ENCODE assay signal across 14 mouse cellular contexts in genomic region chr6:120542061-120542460, GRCm38 (mm10). TPM values are rescaled to one million over a fixed set of nuclear protein-coding genes. Genes with fewer than 3 reads are reported as not detected.
DNase-seq lines count a peak whose midpoint lies in the region; ATAC-seq and TF ChIP-seq lines count a peak whose summit lies in the region.
"Had no signal": no experiment of that assay in that cellular context is flagged by ENCODE, and none has a peak within 500 bp of the region (broad histone marks: within the 10 kb centered on the region; RNA-seq: fewer than 3 reads in every experiment).

No protein-coding gene starts in this region.

- DNase-seq in embryo, embryonic 10 days (ENCODE audit: low spot score), result peak; percentile 18
- DNase-seq in embryo, embryonic 9.5 days (ENCODE audit: extremely low spot score), result no peak
- peak; percentile 35 for DNase-seq in limb, embryonic 11.5 days (ENCODE audit: low spot score)
- no peak for DNase-seq in limb, embryonic 10.5 days (ENCODE audit: low spot score)
- DNase-seq in ES-E14 (ENCODE audit: low read depth, low spot score), result peak; percentile 51
- no peak for DNase-seq in liver, postnatal 0 days
- no peak for DNase-seq in left cerebral cortex, postnatal 14 days (ENCODE audit: low spot score in 2 of 2)
- no peak for DNase-seq in adrenal gland, postnatal 10 days
- DNase-seq: adrenal gland, postnatal 36 days; cerebellum, adult 11 months; heart, postnatal 36 days; kidney, adult 8-10 months; lung, adult 2 months; thymus, adult 2 months had no signal

- no peak overlapping the region for H3K4me2 ChIP-seq in limb, embryonic 11.5 days (ENCODE audit: low read depth, severe bottlenecking)
- H3K4me2 ChIP-seq in liver, postnatal 0 days (ENCODE audit: low read depth, low read length), result no peak overlapping the region

- intact Hi-C loops in left cerebral cortex, postnatal 14 days (cut with DNase I), result no loop called here

- ATAC-seq in limb, embryonic 11.5 days (ENCODE audit: insufficient number of reproducible peaks, low FRiP score, low TSS enrichment, low read depth), result no peak
- no peak for ATAC-seq in liver, postnatal 0 days

- no peaks in the 10 kb centered on the region for H3K36me3 ChIP-seq in limb, embryonic 11.5 days (ENCODE audit: control insufficient read depth, insufficient read depth, low read length)
- H3K36me3 ChIP-seq in limb, embryonic 10.5 days, result no peaks in the 10 kb centered on the region
- no peaks in the 10 kb centered on the region for H3K36me3 ChIP-seq in ES-E14 (ENCODE audit: control insufficient read depth, insufficient read depth, low read length, poor library complexity, severe bottlenecking)
- no peaks in the 10 kb centered on the region for H3K36me3 ChIP-seq in liver, postnatal 0 days (replicated peaks; ENCODE audit: insufficient read depth, low read length)

- peaks cover 5% of the 10 kb centered on the region; the same call in 1 of the 2 replicates for H3K4me1 ChIP-seq in limb, embryonic 11.5 days (ENCODE audit: control insufficient read depth, insufficient read depth, low read length)
- H3K4me1 ChIP-seq in limb, embryonic 10.5 days, result peaks cover 21% of the 10 kb centered on the region
- H3K4me1 ChIP-seq in ES-E14 (ENCODE audit: control insufficient read depth in 2 of 2, insufficient read depth in 2 of 2, low read length in 2 of 2, poor library complexity in 1 of 2), result peaks cover 0 to 4% of the 10 kb centered on the region in 2 experiments; a peak in 1 of 4 replicates
- H3K4me1 ChIP-seq in liver, postnatal 0 days (ENCODE audit: insufficient read depth), result peaks cover 5% of the 10 kb centered on the region

- 7% methylated on average over 1 of the region's 1 CpGs for WGBS in limb, embryonic 11.5 days
- WGBS in limb, embryonic 10.5 days, result 20% methylated on average over 1 of the region's 1 CpGs
- WGBS in liver, postnatal 0 days (ENCODE audit: insufficient replicate concordance), result 21% methylated on average over 1 of the region's 1 CpGs

- H3K27ac ChIP-seq in limb, embryonic 11.5 days (replicated peaks; ENCODE audit: low read depth, low read length), result no peak overlapping the region
- H3K27ac ChIP-seq in limb, embryonic 10.5 days, result no peak overlapping the region
- H3K27ac ChIP-seq in ES-E14 (ENCODE audit: insufficient read depth, low read depth, low read length, poor library complexity, severe bottlenecking), result no peak overlapping the region
- H3K27ac ChIP-seq in liver, postnatal 0 days (ENCODE audit: low read depth), result no peak overlapping the region

- no peaks in the 10 kb centered on the region for H3K27me3 ChIP-seq in limb, embryonic 11.5 days (ENCODE audit: control insufficient read depth, insufficient read depth, low read length)
- no peaks in the 10 kb centered on the region for H3K27me3 ChIP-seq in limb, embryonic 10.5 days (ENCODE audit: low read depth, poor library complexity, severe bottlenecking)
- H3K27me3 ChIP-seq in liver, postnatal 0 days (ENCODE audit: insufficient read depth, low read length), result no peaks in the 10 kb centered on the region

- peak; percentile 52 for TF ChIP-seq CTCF in liver, postnatal 0 days (IDR thresholded peaks at IDR 0.05; ENCODE audit: low read depth)

- no peak overlapping the region for H3K4me3 ChIP-seq in limb, embryonic 11.5 days (ENCODE audit: low read depth, low read length)
- no peak overlapping the region for H3K4me3 ChIP-seq in limb, embryonic 10.5 days
- no peak overlapping the region for H3K4me3 ChIP-seq in ES-E14 (ENCODE audit: insufficient read depth in 1 of 2, low read depth in 1 of 2, low read length in 2 of 2, poor library complexity in 1 of 2, severe bottlenecking in 1 of 2)
- no peak overlapping the region for H3K4me3 ChIP-seq in liver, postnatal 0 days (ENCODE audit: low read depth, low read length)

- in situ Hi-C loops in ES-E14 (cut with MboI; ENCODE audit: low sequenced_read_pairs in 2 of 2, unreplicated experiment in 2 of 2), result no loop called here

- TF ChIP-seq EP300 in liver, postnatal 0 days (IDR thresholded peaks at IDR 0.05; ENCODE audit: low read depth), result no peak

- no peak overlapping the region for H3K9ac ChIP-seq in limb, embryonic 11.5 days (ENCODE audit: low read length)
- H3K9ac ChIP-seq in ES-E14 (ENCODE audit: insufficient read depth, low read depth, low read length, poor library complexity, severe bottlenecking), result no peak overlapping the region
- H3K9ac ChIP-seq in liver, postnatal 0 days (replicated peaks), result no peak overlapping the region

- no peaks in the 10 kb centered on the region for H3K9me3 ChIP-seq in limb, embryonic 11.5 days (ENCODE audit: control insufficient read depth, low read length)
- no peaks in the 10 kb centered on the region for H3K9me3 ChIP-seq in limb, embryonic 10.5 days (replicated peaks)
- H3K9me3 ChIP-seq in ES-E14 (ENCODE audit: control insufficient read depth, insufficient read depth, low read depth, low read length), result no peaks in the 10 kb centered on the region
- no peaks in the 10 kb centered on the region for H3K9me3 ChIP-seq in liver, postnatal 0 days (ENCODE audit: low read length)

TF ChIP-seq in ES-E14, 5 proteins besides CTCF, POLR2A, EP300 and RAD21:
- TF ChIP-seq CHD2 (IDR thresholded peaks at IDR 0.05; ENCODE audit: low read depth, low read length), result no peak

RNA-seq across cellular contexts. Expression of gene Hdhd5, which starts 10.9 kb away (rescaled TPM):
- polyA plus RNA-seq in limb, embryonic 11.5 days (2014; fragmentation: Nextera tagmentation; extraction: Ambion mirVana), result 16.8 and 19.8 TPM in 2 replicates
- polyA plus RNA-seq in limb, embryonic 10.5 days (2016; fragmentation: Nextera tagmentation; extraction: Ambion mirVana), result 24.4 and 26.3 TPM in 2 replicates
- total RNA-seq in ES-E14 (2012; rRNA removed), result 27.4 and 36.5 TPM in 2 replicates
- polyA plus RNA-seq in liver, postnatal 0 days (2015; fragmentation: Nextera tagmentation; extraction: Ambion mirVana), result 6.6 and 7.1 TPM in 2 replicates
- 10 to 100 TPM; 34.4 to 34.9 TPM for total RNA-seq in left cerebral cortex, postnatal 14 days (2021)
- 10 to 100 TPM; 24.9 to 34.0 TPM for total RNA-seq in adrenal gland, postnatal 10 days (2021)

RNA-seq across cellular contexts. Expression of gene Tmem121b, which starts 48.5 kb away (rescaled TPM):
- polyA plus RNA-seq in limb, embryonic 11.5 days (2014; fragmentation: Nextera tagmentation; extraction: Ambion mirVana), result 0.14 and 0.15 TPM in 2 replicates
- 0.10 and 0.18 TPM in 2 replicates for polyA plus RNA-seq in limb, embryonic 10.5 days (2016; fragmentation: Nextera tagmentation; extraction: Ambion mirVana)
- total RNA-seq in ES-E14 (2012; rRNA removed), result 0.09 and 0.11 TPM in 2 replicates
- polyA plus RNA-seq in liver, postnatal 0 days (2015; fragmentation: Nextera tagmentation; extraction: Ambion mirVana), result not detected in 2 replicates
- 10 to 100 TPM; 71.2 to 75.7 TPM for total RNA-seq in left cerebral cortex, postnatal 14 days (2021)
- total RNA-seq in adrenal gland, postnatal 10 days (2021), result under 1 TPM; 0.12 to 0.15 TPM
- total RNA-seq: heart, postnatal 36 days had no signal

Comparison
In these comparisons a context has a peak if more than half of its experiments do, and no peak if none do; other contexts are left out.
1. DNase-seq: peak in embryo, embryonic 10 days (single experiment), limb, embryonic 11.5 days (single experiment) and ES-E14 (single experiment); none in embryo, embryonic 9.5 days (single experiment), limb, embryonic 10.5 days (single experiment), liver, postnatal 0 days (single experiment), left cerebral cortex, postnatal 14 days (0 of 2) and adrenal gland, postnatal 10 days (single experiment).
2. RNA of gene Tmem121b, which starts 48.5 kb away (total RNA-seq): 71.2 to 75.7 TPM in left cerebral cortex, postnatal 14 days; 0.12 to 0.15 TPM in adrenal gland, postnatal 10 days and 0.09 to 0.11 TPM in ES-E14; every median in the first group is over 10 times any median in the second.